Mouse (Mus musculus): ENCODE measurements around the gene Actr8. TPM values are rescaled to one million over a fixed set of nuclear protein-coding genes. Genes with fewer than 3 reads are reported as not detected.

Actr8 gene
- 56.0 and 63.2 TPM in 2 replicates for polyA plus RNA-seq (2015; fragmentation: Nextera tagmentation; extraction: Ambion mirVana)

GRCm38 (mm10) chr14:29978254-29979204 lies at the start of gene Actr8:
TSS of gene Actr8 (plus strand) at chr14:29978337.
- Histone ChIP-seq H3K9ac (ENCODE audit: low read length) (peak within 1 kb of the TSS; percentile 92), H3K9me3 (replicated peaks; ENCODE audit: control insufficient read depth, low read length) (no peaks in the 10 kb centered on the region), H3K4me1 (ENCODE audit: control insufficient read depth, insufficient read depth, low read length) (peaks cover 9% of the 10 kb centered on the region; the same call in 1 of the 2 replicates), H3K4me2 (ENCODE audit: low read depth, low read length) (peak within 1 kb of the TSS; percentile 94), H3K36me3 (ENCODE audit: control insufficient read depth, insufficient read depth, low read length) (peaks cover 36% of the 10 kb centered on the region), H3K27ac (ENCODE audit: low read length) (peak within 1 kb of the TSS; percentile 91), H3K27me3 (ENCODE audit: control insufficient read depth, insufficient read depth, low read length) (no peaks in the 10 kb centered on the region), H3K4me3 (replicated peaks; ENCODE audit: low read length) (peak within 1 kb of the TSS; percentile 82)
- ATAC-seq (ENCODE audit: insufficient read depth, low FRiP score): peak; percentile 98
- WGBS: under 1% methylated on average over 44 of the region's 44 CpGs

- H3K36me3 ChIP-seq (ENCODE audit: control insufficient read depth, insufficient read depth, low read length): no peaks in the 10 kb centered on the region
- WGBS: 77% methylated on average over 4 of the region's 4 CpGs
- no peak for ATAC-seq (ENCODE audit: insufficient read depth, low FRiP score)
Measured at GRCm38 (mm10) chr14:29928966-29929365, 49.2 kb upstream of the Actr8 start.

GRCm38 (mm10) chr14:29935516-29935915 lies 42.6 kb upstream of the Actr8 start:
- no peak overlapping the region for H3K4me2 ChIP-seq (ENCODE audit: low read depth, low read length)
- 65% methylated on average over 5 of the region's 5 CpGs for WGBS
- H3K4me1 ChIP-seq (ENCODE audit: control insufficient read depth, insufficient read depth, low read length): no peaks in the 10 kb centered on the region
- no peak overlapping the region for H3K4me3 ChIP-seq (replicated peaks; ENCODE audit: low read length)
- H3K27me3 ChIP-seq (ENCODE audit: control insufficient read depth, insufficient read depth, low read length): no peaks in the 10 kb centered on the region
- ATAC-seq (ENCODE audit: insufficient read depth, low FRiP score): no peak
- no peaks in the 10 kb centered on the region for H3K36me3 ChIP-seq (ENCODE audit: control insufficient read depth, insufficient read depth, low read length)
- H3K27ac ChIP-seq (ENCODE audit: low read length): no peak overlapping the region
- H3K9me3 ChIP-seq (replicated peaks; ENCODE audit: control insufficient read depth, low read length): no peaks in the 10 kb centered on the region
- no peak overlapping the region for H3K9ac ChIP-seq (ENCODE audit: low read length)

More at GRCm38 (mm10) chr14:29928966-29929365, 49.2 kb upstream of the Actr8 start:
- H3K27ac ChIP-seq (ENCODE audit: low read length): no peak overlapping the region
- H3K4me2 ChIP-seq (ENCODE audit: low read depth, low read length): no peak overlapping the region
- H3K4me1 ChIP-seq (ENCODE audit: control insufficient read depth, insufficient read depth, low read length): no peaks in the 10 kb centered on the region
- H3K9ac ChIP-seq (ENCODE audit: low read length): no peak overlapping the region
- no peaks in the 10 kb centered on the region for H3K27me3 ChIP-seq (ENCODE audit: control insufficient read depth, insufficient read depth, low read length)
- H3K9me3 ChIP-seq (replicated peaks; ENCODE audit: control insufficient read depth, low read length): no peaks in the 10 kb centered on the region
- no peak overlapping the region for H3K4me3 ChIP-seq (replicated peaks; ENCODE audit: low read length)

GRCm38 (mm10) chr14:29937466-29937865 lies 40.7 kb upstream of the Actr8 start:
- Histone ChIP-seq H3K4me1 (ENCODE audit: control insufficient read depth, insufficient read depth, low read length) (no peaks in the 10 kb centered on the region), H3K4me3 (replicated peaks; ENCODE audit: low read length) (no peak overlapping the region), H3K36me3 (ENCODE audit: control insufficient read depth, insufficient read depth, low read length) (no peaks in the 10 kb centered on the region), H3K27me3 (ENCODE audit: control insufficient read depth, insufficient read depth, low read length) (peaks cover 4% of the 10 kb centered on the region; the same call in 1 of the 2 replicates), H3K9ac (ENCODE audit: low read length) (no peak overlapping the region), H3K9me3 (replicated peaks; ENCODE audit: control insufficient read depth, low read length) (no peaks in the 10 kb centered on the region), H3K4me2 (ENCODE audit: low read depth, low read length) (no peak overlapping the region), H3K27ac (ENCODE audit: low read length) (no peak overlapping the region)
- no peak for ATAC-seq (ENCODE audit: insufficient read depth, low FRiP score)
- 77% methylated on average over 15 of the region's 15 CpGs for WGBS

- 47% methylated on average over 20 of the region's 20 CpGs for WGBS
Measured at GRCm38 (mm10) chr14:29939600-29940312, 38.4 kb upstream of the Actr8 start.

GRCm38 (mm10) chr14:29940313-29940812 lies 37.8 kb upstream of the Actr8 start:
- Histone ChIP-seq H3K27ac (ENCODE audit: low read length) (no peak overlapping the region), H3K4me2 (ENCODE audit: low read depth, low read length) (no peak overlapping the region), H3K4me3 (replicated peaks; ENCODE audit: low read length) (no peak overlapping the region), H3K27me3 (ENCODE audit: control insufficient read depth, insufficient read depth, low read length) (peaks cover 4% of the 10 kb centered on the region; the same call in 1 of the 2 replicates), H3K36me3 (ENCODE audit: control insufficient read depth, insufficient read depth, low read length) (no peaks in the 10 kb centered on the region), H3K9me3 (replicated peaks; ENCODE audit: control insufficient read depth, low read length) (no peaks in the 10 kb centered on the region), H3K9ac (ENCODE audit: low read length) (no peak overlapping the region), H3K4me1 (ENCODE audit: control insufficient read depth, insufficient read depth, low read length) (no peaks in the 10 kb centered on the region)
- WGBS: 22% methylated on average over 10 of the region's 10 CpGs
- ATAC-seq (ENCODE audit: insufficient read depth, low FRiP score): no peak

More at GRCm38 (mm10) chr14:29939600-29940312, 38.4 kb upstream of the Actr8 start:
- no peak overlapping the region for H3K27ac ChIP-seq (ENCODE audit: low read length)
- ATAC-seq (ENCODE audit: insufficient read depth, low FRiP score): no peak
- H3K4me3 ChIP-seq (replicated peaks; ENCODE audit: low read length): no peak overlapping the region
- H3K4me1 ChIP-seq (ENCODE audit: control insufficient read depth, insufficient read depth, low read length): no peaks in the 10 kb centered on the region
- H3K9me3 ChIP-seq (replicated peaks; ENCODE audit: control insufficient read depth, low read length): no peaks in the 10 kb centered on the region
- peaks cover 4% of the 10 kb centered on the region; the same call in 1 of the 2 replicates for H3K27me3 ChIP-seq (ENCODE audit: control insufficient read depth, insufficient read depth, low read length)
- no peak overlapping the region for H3K4me2 ChIP-seq (ENCODE audit: low read depth, low read length)
- H3K36me3 ChIP-seq (ENCODE audit: control insufficient read depth, insufficient read depth, low read length): no peaks in the 10 kb centered on the region
- no peak overlapping the region for H3K9ac ChIP-seq (ENCODE audit: low read length)

- no peak overlapping the region for H3K4me3 ChIP-seq (replicated peaks; ENCODE audit: low read length)
- WGBS: 23% methylated on average over 2 of the region's 2 CpGs
- H3K27ac ChIP-seq (ENCODE audit: low read length): no peak overlapping the region
- no peak for ATAC-seq (ENCODE audit: insufficient read depth, low FRiP score)
- no peak overlapping the region for H3K9ac ChIP-seq (ENCODE audit: low read length)
- H3K9me3 ChIP-seq (replicated peaks; ENCODE audit: control insufficient read depth, low read length): no peaks in the 10 kb centered on the region
- H3K36me3 ChIP-seq (ENCODE audit: control insufficient read depth, insufficient read depth, low read length): no peaks in the 10 kb centered on the region
- no peak overlapping the region for H3K4me2 ChIP-seq (ENCODE audit: low read depth, low read length)
- H3K27me3 ChIP-seq (ENCODE audit: control insufficient read depth, insufficient read depth, low read length): peaks cover 4% of the 10 kb centered on the region; the same call in 1 of the 2 replicates
- no peaks in the 10 kb centered on the region for H3K4me1 ChIP-seq (ENCODE audit: control insufficient read depth, insufficient read depth, low read length)
Measured at GRCm38 (mm10) chr14:29940877-29941276, 37.3 kb upstream of the Actr8 start.

GRCm38 (mm10) chr14:29946761-29947309 lies 31.3 kb upstream of the Actr8 start:
- no peak overlapping the region for H3K4me2 ChIP-seq (ENCODE audit: low read depth, low read length)
- no peak for ATAC-seq (ENCODE audit: insufficient read depth, low FRiP score)
- no peaks in the 10 kb centered on the region; the same call in 1 of the 2 replicates for H3K27me3 ChIP-seq (ENCODE audit: control insufficient read depth, insufficient read depth, low read length)
- H3K9ac ChIP-seq (ENCODE audit: low read length): no peak overlapping the region
- H3K9me3 ChIP-seq (replicated peaks; ENCODE audit: control insufficient read depth, low read length): no peaks in the 10 kb centered on the region
- no peaks in the 10 kb centered on the region for H3K4me1 ChIP-seq (ENCODE audit: control insufficient read depth, insufficient read depth, low read length)
- no peak overlapping the region for H3K27ac ChIP-seq (ENCODE audit: low read length)
- no peaks in the 10 kb centered on the region for H3K36me3 ChIP-seq (ENCODE audit: control insufficient read depth, insufficient read depth, low read length)
- no peak overlapping the region for H3K4me3 ChIP-seq (replicated peaks; ENCODE audit: low read length)
- WGBS: 68% methylated on average over 5 of the region's 5 CpGs

Measured in stomach, embryonic 16.5 days (tissue).